Mouse (Mus musculus): ENCODE results near the gene Naa16.
A peak's percentile ranks its signal among the peaks of the same experiment; 100 is the strongest.

The Naa16 gene

DNA sequence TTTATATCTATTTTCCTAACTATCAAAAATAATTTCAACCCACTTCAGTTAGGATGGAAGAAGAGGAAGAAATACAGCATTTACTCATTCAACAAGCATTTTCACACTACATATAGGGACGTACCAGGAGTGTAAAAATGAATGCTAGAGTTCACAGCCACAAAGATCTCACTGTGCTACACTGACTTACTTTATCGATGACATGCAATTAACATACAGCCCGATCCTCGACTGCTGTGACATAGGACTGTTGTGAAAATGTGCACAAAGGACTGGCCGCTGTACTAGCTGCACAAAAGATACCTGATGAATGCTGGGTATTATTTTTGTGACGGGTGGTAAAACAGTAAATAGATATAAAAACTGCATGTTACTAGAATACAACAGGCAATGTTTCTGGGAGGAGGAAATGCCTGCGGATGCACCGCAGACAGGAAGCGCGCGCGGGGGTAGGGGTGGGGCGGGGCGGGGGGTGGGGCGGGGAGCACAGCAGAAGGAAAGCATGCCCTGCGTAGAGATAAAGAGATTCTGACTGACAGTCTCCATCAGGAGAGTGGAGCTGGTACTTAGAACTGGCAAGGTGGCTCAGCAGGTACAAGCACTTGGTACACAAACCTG is 59.5 kb downstream of the Naa16 start:
- DNase-seq (ENCODE audit: low spot score) = no peak

DNA sequence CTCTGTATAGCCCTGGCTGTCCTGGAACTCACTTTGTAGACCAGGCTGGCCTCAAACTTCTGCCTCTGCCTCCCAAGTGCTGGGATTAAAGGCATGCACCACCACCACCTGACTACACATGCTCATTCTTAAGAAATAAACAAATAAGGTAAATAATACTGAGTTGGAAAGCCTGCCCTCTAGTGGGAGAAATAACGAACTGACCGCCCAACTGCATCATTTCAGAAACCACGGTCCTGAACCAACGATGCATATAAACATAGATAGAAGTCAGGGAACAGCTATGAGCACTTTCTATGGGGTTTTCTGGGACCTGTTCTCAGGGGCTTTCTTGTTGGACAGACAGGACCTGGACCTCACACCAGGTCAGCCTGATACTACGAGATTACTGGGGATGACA is 63.5 kb downstream of the Naa16 start:
- peak; percentile 52 for DNase-seq (ENCODE audit: low spot score)

DNA sequence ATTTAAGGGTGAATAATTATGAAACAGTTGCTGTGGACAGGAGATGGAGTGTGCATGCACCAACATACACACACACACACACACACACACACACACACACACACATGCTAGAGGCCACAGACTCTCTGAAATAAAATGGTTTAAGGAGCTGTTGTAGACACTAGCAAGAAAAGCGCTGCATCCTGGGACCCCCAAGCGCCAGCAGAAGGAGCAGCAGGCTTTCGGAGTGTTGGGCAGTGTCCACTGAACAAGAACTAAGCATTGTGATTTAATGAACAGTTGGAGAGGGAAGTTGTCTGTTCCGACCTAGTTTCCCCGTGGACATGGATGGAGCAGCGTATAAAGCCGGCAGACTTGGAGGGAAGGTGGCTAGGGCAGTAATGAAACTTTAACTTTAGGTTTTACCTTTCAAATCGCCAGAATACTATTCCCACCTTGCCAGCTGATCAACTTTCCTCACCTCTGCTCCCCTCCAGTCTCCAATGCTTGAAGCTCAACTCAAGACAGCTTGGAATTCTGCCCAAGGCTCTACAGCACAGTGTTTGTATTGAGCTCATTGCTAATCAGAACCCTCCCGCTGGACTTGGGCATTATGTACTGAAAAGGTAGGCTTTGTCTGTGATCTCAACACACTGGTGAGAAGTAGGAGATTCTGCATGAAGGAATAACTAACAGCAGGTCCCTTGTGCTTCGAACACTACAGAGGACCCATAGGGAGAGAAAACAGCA is 66.3 kb downstream of the Naa16 start:
- DNase-seq (ENCODE audit: low spot score) = no peak

DNA sequence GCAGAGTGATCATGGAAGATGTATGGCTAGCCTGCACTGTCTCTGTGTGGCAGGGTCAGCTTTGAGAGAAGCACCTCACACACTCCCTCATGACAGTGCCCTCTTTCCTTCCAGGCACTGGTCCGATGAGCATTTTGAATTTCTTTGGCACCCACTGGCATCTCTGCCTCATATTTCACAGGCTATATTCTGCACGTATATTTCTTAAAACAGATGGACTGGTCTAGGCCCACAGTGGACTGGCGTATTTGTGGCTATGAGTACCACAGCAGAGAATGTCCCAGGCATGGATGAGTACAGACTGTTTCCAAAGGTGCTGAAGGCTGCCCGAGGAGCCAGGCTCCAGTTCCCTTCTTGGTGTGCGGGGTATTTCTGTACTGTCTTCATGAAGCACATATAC is 68.7 kb downstream of the Naa16 start:
- DNase-seq (ENCODE audit: low spot score) = no peak

DNA sequence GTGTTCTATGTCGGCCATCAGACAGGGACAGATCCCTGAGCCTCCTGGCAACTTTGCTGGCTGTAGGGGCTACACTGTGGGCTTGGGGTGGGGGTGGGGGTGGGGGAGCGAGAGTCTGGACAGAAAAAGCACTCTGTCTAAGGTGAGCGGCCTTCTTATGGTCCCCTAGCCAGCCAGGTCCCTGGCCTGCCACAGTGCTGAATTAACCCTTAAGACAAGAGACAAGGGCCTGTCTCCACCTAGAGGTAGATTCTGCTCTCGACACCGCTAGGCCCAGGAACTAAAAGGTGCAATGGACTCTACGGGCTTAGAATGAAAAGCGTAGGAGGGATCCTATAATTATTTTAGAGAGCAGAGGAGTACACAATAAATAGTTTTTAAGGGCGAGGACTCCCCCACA is 69.4 kb downstream of the Naa16 start:
- DNase-seq (ENCODE audit: low spot score) = peak; percentile 21

DNA sequence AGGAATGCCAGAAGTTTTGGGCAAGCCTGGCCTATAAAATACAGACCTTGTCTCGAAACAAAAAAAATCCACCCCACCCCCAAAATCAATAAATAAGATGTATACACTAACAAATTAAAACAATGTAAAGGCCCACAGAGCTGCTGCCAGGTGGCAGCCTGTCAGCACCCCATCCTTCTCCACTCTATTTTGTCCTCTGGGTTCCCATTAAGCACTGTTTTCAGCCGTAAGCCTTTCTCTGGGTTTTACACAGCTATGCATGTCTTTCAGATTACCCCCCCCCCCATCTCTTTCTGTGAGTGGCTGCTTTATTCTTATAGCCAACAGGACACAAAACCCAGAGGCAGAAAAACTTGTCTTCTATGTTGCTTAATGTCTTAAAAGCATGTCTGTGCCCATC is 73.0 kb downstream of the Naa16 start:
- DNase-seq (ENCODE audit: low spot score) = no peak

DNA sequence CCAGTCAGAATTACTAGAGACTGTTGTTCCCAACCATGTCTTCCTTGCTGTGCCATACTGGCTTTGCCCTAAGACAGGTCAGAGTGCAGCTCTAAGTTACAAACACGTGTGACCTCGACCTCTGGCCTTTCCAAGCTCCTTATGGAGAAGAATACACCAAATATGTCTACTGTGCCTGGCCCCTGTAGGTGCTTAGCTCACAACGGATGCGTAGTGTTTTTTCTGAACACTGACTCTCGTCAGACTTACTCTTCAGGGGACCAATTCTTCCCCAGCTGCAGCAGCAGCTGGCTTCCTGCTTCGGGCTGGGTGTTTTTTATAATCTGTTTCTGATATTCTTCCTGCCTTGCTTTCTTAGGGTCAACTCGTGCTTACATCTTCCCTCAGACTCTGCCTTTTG is 74.7 kb downstream of the Naa16 start:
- DNase-seq (ENCODE audit: low spot score) = no peak

DNA sequence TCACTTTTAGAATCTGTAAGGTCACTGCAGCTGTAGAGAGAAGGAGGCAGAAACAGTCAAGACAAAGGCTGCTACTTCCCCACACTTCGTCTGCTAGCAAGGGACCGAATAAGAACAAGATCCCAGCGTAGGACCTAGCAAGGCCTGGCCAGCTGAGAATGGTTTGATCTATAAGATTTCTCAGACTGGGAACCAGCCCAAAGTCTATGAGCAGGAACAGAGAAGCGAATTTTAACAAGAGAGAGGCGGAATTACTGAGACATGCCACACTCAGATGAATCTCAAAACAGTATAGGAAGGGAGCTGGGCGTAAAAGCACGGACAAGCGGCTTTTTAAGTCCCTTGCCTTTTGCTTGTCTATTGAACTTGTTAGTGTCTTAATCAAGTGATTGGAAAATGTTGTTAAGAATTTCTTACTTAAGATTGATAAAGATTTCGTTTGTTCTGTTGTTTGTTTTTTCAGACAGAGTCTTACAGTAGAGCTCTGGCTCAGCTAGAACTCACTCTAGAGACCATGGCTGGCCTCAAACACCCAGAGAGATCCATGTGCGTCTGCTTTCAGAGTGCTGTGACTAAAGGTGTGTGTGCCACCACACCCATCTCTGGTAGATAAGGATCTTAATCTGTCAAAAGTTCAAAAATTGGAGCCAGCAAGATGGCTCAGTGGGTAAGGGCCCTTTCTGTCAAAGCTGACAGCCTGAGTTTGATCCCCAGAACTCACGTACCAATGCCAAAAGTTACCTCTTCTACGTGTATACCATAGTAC is 76.2 kb downstream of the Naa16 start:
- no peak for DNase-seq (ENCODE audit: low spot score)

DNA sequence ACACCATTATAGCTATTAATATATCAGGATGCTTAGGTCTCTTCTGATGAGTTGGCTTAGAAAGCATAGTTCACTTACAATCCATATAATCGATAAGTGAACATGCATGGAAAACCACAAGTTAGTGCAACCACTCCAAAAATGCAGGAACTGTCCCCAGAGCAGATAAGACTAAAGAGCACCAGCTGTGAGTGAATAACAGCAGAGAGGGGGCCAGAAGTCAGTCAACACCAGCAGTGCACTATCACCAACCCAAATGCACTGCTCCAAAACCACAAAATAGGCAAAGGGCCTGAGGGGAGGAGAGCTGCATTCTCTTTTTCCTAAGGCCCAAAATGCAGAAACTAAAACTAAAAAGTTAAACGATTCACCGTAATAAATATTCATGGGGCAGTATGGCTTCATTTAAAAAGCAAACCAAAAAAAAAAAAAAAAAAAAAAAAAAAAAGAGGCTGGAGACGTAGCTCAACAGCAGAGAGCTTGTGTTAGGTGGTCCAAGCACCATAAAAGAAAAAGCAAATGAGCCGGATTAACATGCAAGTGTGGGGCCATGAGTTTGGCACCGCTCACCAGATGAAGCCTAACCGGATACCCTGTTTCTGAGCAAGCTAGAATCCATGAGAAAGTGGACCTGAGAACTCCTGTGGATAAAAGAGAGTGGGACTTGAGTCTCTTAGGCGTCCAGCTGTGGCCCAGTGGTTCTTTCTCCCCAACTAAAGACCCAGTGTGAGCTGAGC is 77.0 kb downstream of the Naa16 start:
- no peak for DNase-seq (ENCODE audit: low spot score)

DNA sequence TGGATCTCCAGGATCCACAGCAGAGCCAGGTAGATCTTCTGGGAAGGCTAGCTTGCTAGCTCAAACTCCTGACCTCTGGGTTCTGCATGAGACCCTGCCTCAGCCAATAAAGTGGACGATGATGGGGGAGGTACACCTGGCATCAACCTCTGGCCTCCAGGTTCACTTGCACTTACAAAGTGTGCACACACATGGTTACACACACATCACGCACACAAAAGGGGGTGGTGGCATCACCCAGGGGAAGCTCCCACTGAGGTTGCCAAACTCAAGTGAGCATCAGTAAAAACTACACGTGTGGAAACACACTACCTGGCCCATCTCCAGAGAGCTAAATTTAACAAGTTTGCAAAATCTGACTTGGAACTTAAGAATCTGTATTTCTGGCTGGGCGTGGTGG is 77.9 kb downstream of the Naa16 start:
- DNase-seq (ENCODE audit: low spot score) = no peak

DNA sequence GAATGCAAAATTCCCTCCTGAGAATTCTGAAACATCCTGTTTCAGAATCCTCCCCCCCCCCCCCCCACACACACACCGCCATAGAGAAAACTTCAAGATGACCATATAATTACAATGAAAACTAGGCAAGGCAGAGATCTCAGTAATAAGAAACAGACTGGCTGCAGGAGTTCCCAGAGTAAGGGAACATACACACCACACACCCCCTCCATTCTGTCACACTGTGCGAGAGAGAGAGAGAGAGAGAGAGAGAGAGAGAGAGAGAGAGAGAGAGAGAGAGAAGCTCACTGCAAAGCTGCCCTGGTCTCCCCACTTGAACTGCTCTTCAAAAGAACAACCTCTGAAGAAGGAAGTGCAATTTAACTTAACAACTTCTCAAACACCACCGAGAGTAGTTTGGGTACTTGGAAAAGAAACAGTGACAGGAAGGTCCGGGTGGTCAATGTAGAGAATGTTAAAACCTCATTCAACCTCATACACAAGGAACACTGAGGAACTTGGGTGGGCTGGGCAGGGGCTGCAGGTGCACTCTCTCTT is 78.6 kb downstream of the Naa16 start:
- DNase-seq (ENCODE audit: low spot score) = no peak

DNA sequence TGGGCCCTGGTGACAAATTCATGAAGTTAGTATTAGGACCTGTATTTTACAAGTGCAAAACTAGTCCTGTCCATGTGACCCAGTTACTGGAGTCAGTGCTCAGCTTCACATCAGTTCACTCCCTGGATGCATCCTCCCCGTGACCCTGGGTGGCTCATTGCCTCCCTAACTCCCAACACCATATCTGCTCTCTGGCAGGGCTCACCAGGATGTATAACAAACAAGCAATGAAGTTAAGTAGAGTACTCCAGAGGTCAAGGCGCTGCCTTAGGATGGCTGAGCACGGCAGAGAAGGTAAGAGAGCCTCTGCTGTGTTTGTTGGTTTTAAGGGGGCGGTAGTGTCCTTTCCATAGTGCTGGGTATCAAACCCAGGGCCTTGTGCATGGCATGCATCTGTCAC is 81.5 kb downstream of the Naa16 start:
- DNase-seq (ENCODE audit: low spot score) = no peak

DNA sequence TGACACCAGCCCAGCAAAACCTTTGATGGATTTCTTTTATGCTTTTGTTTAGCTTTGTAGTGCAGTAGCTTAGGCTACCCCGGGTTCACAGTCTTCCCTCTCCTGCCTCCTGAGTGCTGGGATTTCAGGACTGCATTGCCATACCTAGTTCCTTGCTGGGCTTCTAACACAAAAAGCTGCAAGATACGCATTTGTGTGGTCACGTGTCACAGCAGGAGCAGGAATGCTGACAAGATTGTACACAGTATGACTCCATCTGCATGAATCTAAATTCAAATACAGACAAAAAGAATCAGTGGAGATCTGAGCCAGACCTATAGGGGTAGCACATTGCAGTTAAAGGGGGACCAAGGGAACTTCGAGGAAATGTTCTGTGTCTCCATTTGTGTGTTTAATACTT is 82.2 kb downstream of the Naa16 start:
- no peak for DNase-seq (ENCODE audit: low spot score)

DNA sequence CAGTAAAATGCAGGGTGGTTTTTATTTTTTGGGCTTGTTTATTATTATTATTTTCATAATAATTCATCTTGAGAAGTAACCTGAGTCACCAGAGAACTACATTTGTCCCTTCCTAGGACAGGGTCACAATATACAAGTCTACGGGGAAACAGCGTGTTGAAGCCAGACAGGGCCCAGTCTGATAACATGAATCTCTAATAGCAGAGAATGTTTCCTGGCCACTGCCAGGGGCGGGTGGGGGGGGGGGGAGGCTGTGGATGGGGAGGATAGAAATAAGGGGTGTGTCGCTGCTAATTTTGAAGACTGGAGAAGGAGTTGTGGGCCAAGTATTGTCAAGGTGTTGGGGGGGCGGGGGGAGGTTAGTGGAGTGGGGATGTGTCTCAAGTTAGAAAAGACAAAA is 82.7 kb downstream of the Naa16 start:
- DNase-seq (ENCODE audit: low spot score) = no peak

DNA sequence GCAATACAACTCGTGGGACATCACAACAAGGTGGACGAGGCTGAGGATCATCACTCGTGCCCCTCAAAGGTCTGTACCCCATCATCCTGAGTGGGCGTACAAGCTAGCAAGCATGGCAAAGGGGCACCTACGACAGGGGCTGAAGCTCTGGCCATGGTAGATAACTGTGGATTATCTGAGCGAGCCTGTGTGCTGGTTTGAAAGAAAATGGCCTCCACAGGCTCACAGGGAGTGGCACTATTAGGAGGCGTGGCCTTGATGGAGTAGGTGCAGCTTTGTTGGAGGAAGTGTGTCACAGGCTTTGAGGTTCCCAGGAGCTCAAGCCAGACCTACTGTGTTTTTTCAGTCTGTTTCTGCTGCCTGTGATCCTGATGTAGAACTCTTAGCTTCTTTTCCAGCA is 83.4 kb downstream of the Naa16 start:
- no peak for DNase-seq (ENCODE audit: low spot score)

DNA sequence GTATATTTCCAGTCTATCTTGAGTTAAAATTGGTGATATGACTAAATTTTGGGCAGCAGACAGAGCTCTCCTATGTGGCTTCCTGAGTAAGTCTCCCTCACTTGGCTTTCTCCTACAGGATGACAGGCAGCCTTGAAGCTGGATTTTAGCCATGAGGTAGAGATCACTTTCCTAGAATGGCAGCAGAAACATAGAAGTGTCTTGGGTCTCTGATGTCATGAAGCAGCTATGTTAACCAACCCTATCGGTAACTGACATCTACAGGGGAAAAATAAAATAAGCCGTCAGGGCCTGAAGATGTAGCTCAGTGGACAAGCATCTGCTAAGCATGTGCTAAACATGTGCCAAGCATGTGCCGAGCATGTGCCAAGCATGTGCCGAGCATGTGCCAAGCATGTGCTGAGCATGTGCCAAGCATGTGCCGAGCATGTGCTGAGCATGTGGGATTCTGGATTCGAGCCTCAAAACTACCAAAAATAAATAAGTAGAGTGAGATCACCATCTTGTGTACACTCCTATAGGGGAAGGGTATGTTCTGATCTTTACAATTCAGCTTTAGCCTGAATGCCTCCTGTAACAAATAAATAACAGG is 85.6 kb downstream of the Naa16 start:
- DNase-seq (ENCODE audit: low spot score) = no peak

DNA sequence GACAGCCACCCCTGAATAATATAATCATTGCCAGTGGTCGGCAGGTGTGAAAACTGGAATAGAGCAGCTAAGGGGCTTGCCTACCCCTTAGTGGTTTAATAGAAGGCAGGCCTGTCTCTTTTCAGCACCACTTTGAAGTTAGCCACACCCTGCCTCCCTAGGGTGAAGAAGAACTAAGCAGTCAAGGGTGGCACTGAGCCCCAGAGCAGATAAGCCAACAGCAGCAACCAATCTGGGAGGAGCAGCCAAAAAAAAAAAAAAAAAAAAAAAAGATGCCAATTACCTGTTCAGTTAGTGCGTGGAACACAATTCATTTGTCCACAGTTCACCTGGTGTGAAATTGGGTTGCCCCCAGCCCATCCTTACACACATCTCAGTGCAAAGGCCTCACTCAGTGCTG is 87.4 kb downstream of the Naa16 start:
- no peak for DNase-seq (ENCODE audit: low spot score)

DNA sequence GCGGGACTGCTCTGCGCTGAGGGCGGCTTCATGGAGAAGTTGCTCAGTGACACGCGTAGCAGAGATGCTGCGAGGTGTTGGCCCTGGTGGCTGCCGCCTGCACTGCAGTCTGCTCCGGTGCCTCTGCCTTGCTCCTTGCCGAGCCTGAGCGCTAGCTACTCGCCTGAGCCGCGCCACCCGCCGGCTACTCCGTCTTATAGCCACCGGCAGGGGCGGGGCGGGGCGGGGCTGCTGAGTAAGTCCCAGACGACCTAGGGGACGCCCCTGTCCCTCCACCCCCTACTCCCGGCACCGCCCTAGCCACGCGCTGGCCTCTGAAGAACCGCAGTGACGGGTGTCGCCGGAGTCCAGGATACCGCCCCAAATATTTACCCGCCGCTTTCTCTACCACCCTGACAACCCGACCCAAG is 89.1 kb downstream of the Naa16 start, which contains the start of gene Rgcc:
Rgcc (minus strand) TSS at position 180 of the 410 bp plus-strand sequence.
- DNase-seq (ENCODE audit: low spot score) = peak; percentile 91

DNA sequence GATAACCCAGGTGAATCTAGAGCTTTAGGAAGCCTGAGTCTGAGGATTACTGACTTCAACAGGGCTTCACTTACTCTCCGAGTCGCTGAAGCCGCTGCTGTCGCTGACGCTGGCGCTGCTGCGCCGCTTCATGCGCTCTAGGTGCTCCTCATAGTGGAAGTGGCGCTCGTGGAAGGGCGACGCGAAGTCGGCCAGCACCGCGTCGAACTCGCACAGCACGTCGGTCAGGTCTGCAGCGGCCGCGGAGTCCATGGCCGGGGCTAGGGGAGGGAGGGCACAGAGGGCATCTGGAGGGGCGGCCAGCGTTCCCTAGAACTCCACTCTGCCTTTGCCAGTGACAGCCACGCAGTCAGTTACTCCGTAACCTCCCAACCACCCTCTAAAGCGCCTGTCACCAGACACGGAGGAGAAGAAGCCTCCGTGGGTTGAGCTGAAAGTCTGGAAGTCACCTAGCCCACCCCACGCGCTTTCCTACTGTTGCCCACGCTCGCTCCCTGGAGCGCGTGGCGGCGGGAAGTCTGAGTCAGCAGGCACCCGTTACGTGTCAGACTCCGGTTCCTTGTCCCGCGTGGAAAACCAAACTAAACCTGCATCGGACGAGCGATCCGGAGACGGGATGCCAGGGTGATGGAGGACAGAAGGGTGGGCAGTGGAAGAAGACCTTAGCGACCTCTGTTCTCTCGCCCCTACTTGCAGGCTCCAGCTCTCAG is 89.8 kb downstream of the Naa16 start:
- DNase-seq (ENCODE audit: low spot score) = peak; percentile 23

DNA sequence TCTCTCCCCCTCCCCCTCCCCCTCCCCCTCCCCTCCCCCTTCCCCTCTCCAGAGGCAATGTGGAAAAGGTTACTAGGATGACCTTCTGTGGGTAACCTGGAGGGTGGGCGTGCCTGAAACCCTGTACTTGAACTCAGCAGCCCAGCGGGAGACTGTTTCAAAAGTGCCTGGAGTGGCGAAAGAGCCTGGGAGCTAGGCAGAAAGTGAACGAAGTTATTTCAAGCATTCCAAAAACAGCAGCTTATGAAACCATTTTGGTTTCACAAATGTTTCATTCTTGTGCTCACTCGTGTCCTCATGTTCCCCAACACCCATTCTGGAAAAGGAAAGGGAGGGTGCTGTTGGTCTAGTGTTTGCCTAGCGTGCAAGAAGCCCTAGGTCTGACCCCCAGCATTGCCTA is 90.8 kb downstream of the Naa16 start:
- no peak for DNase-seq (ENCODE audit: low spot score)

DNA sequence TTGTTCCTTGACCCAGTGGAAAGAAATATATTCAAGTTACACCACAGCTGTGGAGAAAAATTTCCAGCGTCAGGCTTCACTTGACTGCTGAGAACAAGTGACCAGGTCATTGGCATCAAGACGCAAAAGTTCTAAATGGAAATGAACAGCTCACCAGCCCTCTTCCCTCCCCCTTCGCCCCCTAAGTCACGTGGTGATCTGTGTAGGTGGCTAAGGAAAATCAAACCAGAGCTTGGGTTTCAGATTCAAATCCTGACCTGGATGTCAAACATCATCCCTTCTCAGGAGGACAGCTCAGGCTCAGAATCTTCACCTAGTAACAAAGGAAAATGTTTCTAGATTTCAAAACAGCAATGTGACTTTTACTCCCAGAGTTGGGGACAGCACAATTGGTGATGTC is 91.3 kb downstream of the Naa16 start:
- no peak for DNase-seq (ENCODE audit: low spot score)

Data from layer of hippocampus, adult 11-12 months (tissue).